Mouse (Mus musculus) kidney, embryonic 16.5 days (tissue): ENCODE results near the gene Eno2. TPM values are rescaled to one million over a fixed set of nuclear protein-coding genes. Genes with fewer than 3 reads are reported as not detected.

Experiments
- ATAC-seq: fragments of 200-750 bp; cut with Nextera tagmentation; 2 replicates; pipeline ENCODE4 v1.8.0; 2017; ENCODE audit warnings: moderate TSS enrichment; ENCODE audit not compliant: low FRiP score, low TSS enrichment
- H3K27ac ChIP-seq: fragments of 300-500 bp; sonication (generic); 2 replicates; pipeline ENCODE4 v1.5.1; 2014; ENCODE audit warnings: low read length
- H3K27me3 ChIP-seq: fragments of 300-500 bp; sonication (generic); 2 replicates; pipeline ENCODE4 v1.6.1; 2014; ENCODE audit warnings: low read length, control low read depth, mixed read lengths; ENCODE audit not compliant: insufficient read depth
- H3K36me3 ChIP-seq: fragments of 300-500 bp; sonication (generic); 2 replicates; pipeline ENCODE4 v1.6.1; 2014; ENCODE audit warnings: low read length, control low read depth, mixed read lengths; ENCODE audit not compliant: insufficient read depth
- H3K4me1 ChIP-seq: fragments of 300-500 bp; sonication (generic); 2 replicates; pipeline ENCODE4 v1.6.1; 2014; ENCODE audit warnings: low read length, control low read depth, mixed read lengths; ENCODE audit not compliant: insufficient read depth
- H3K4me2 ChIP-seq: fragments of 300-500 bp; sonication (generic); replicated peaks from 2 replicates; pipeline ENCODE4 v1.6.1; 2014; ENCODE audit warnings: low read depth, low read length
- H3K4me3 ChIP-seq: fragments of 300-500 bp; sonication (generic); 2 replicates; pipeline ENCODE4 v1.5.1; 2014; ENCODE audit warnings: mild to moderate bottlenecking, low read length
- H3K9ac ChIP-seq: fragments of 300-500 bp; sonication (generic); replicated peaks from 2 replicates; pipeline ENCODE4 v1.6.1; 2014; ENCODE audit warnings: low read length
- H3K9me3 ChIP-seq: fragments of 300-500 bp; sonication (generic); 2 replicates; pipeline ENCODE4 v1.6.1; 2016; ENCODE audit warnings: low read length, control low read depth
- WGBS: fragments of 180-500 bp; shearing (Covaris S2); extraction: QIAGEN DNeasy Blood & Tissue Kit; methylation state at CpG from one replicate; pipeline ENCODE4 v1.1.7; 2014; 5-methylcytosine and 5-hydroxymethylcytosine counted together
- polyA plus RNA-seq: library from polyadenylated mRNA; unstranded; fragments of >200 nt; fragmentation: Nextera tagmentation; extraction: Ambion mirVana; gene quantifications from 2 replicates; pipeline ENCODE4 v1.2.1, GENCODE M21; 2015

The Eno2 gene
- polyA plus RNA-seq, 1 experiment from 2014 or later, result 10.9 TPM

GRCm38 (mm10) chr6:124770511-124770910 is 1.0 kb upstream of the Eno2 start:
- Histone ChIP-seq H3K36me3 (no peaks in the 10 kb centered on the region), H3K4me1 (peaks cover 33% of the 10 kb centered on the region), H3K9me3 (no peaks in the 10 kb centered on the region), H3K4me3 (no peak overlapping the region), H3K4me2 (no peak overlapping the region), H3K27me3 (no peaks in the 10 kb centered on the region), H3K9ac (no peak overlapping the region), H3K27ac (no peak overlapping the region)
- no peak for ATAC-seq
- 80% methylated on average over 15 of the region's 15 CpGs for WGBS

- H3K4me2 ChIP-seq, result peak overlapping the region; percentile 94
- no peak for ATAC-seq
- no peaks in the 10 kb centered on the region for H3K27me3 ChIP-seq
- 36% methylated on average over 7 of the region's 7 CpGs for WGBS
- H3K36me3 ChIP-seq, result no peaks in the 10 kb centered on the region
- H3K4me3 ChIP-seq, result peak overlapping the region; percentile 65; the same call in 1 of the 2 replicates
- H3K9me3 ChIP-seq, result no peaks in the 10 kb centered on the region
- peak overlapping the region; percentile 69 for H3K9ac ChIP-seq
- no peak overlapping the region for H3K27ac ChIP-seq
- H3K4me1 ChIP-seq, result peaks cover 33% of the 10 kb centered on the region
These were observed 540 bp upstream of the Eno2 start for GRCm38 (mm10) chr6:124770013-124770412.

- Histone ChIP-seq H3K4me2 (peak overlapping the region; percentile 94), H3K27me3 (no peaks in the 10 kb centered on the region), H3K4me1 (peaks cover 33% of the 10 kb centered on the region), H3K36me3 (no peaks in the 10 kb centered on the region), H3K9ac (peak overlapping the region; percentile 69), H3K27ac (peak overlapping the region; percentile 43; the same call in 1 of the 2 replicates), H3K4me3 (peak overlapping the region; percentile 65), H3K9me3 (no peaks in the 10 kb centered on the region)
- ATAC-seq, result 0 out of 2 replicates have a peak, but pooled peaks have one; percentile 10
- WGBS, result 7% methylated on average over 9 of the region's 9 CpGs
These were observed 799 bp downstream of the Eno2 start for GRCm38 (mm10) chr6:124768704-124769044.

- 25% methylated on average over 19 of the region's 19 CpGs for WGBS
- Histone ChIP-seq H3K36me3 (no peaks in the 10 kb centered on the region), H3K27ac (peak overlapping the region; percentile 69), H3K4me1 (peaks cover 33% of the 10 kb centered on the region), H3K9ac (peak overlapping the region; percentile 69), H3K27me3 (no peaks in the 10 kb centered on the region), H3K4me2 (peak overlapping the region; percentile 94), H3K9me3 (no peaks in the 10 kb centered on the region), H3K4me3 (peak overlapping the region; percentile 65)
- ATAC-seq, result peak; percentile 31; the same call in 1 of the 2 replicates
These were observed 1.4 kb downstream of the Eno2 start for GRCm38 (mm10) chr6:124767920-124768703.

GRCm38 (mm10) chr6:124767536-124767919 is 1.9 kb downstream of the Eno2 start:
- ATAC-seq, result no peak
- Histone ChIP-seq H3K4me1 (peaks cover 33% of the 10 kb centered on the region), H3K9ac (peak overlapping the region; percentile 56; the same call in 1 of the 2 replicates), H3K9me3 (no peaks in the 10 kb centered on the region), H3K27me3 (no peaks in the 10 kb centered on the region), H3K27ac (peak overlapping the region; percentile 69), H3K4me2 (peak overlapping the region; percentile 94), H3K4me3 (peak overlapping the region; percentile 22), H3K36me3 (no peaks in the 10 kb centered on the region)
- 31% methylated on average over 4 of the region's 4 CpGs for WGBS

GRCm38 (mm10) chr6:124765951-124766350 is 3.5 kb downstream of the Eno2 start:
- WGBS, result 83% methylated on average over 7 of the region's 7 CpGs
- H3K4me3 ChIP-seq, result no peak overlapping the region
- no peaks in the 10 kb centered on the region for H3K9me3 ChIP-seq
- H3K27ac ChIP-seq, result no peak overlapping the region
- peaks cover 33% of the 10 kb centered on the region for H3K4me1 ChIP-seq
- no peak for ATAC-seq
- no peak overlapping the region for H3K4me2 ChIP-seq
- no peak overlapping the region for H3K9ac ChIP-seq
- H3K27me3 ChIP-seq, result no peaks in the 10 kb centered on the region
- H3K36me3 ChIP-seq, result no peaks in the 10 kb centered on the region

- Histone ChIP-seq H3K36me3 (no peaks in the 10 kb centered on the region), H3K27ac (peak overlapping the region; percentile 98), H3K4me1 (peaks cover 36% of the 10 kb centered on the region), H3K9ac (peak overlapping the region; percentile 36), H3K4me3 (no peak overlapping the region), H3K9me3 (no peaks in the 10 kb centered on the region), H3K4me2 (peak overlapping the region; percentile 68), H3K27me3 (no peaks in the 10 kb centered on the region)
- 0 out of 2 replicates have a peak, but pooled peaks have one; percentile 8 for ATAC-seq
- 2% methylated on average over 5 of the region's 5 CpGs for WGBS
These were observed 10.2 kb downstream of the Eno2 start for GRCm38 (mm10) chr6:124759259-124759658.

- Histone ChIP-seq H3K9me3 (no peaks in the 10 kb centered on the region), H3K4me1 (peaks cover 40% of the 10 kb centered on the region), H3K9ac (peak overlapping the region; percentile 36), H3K27ac (peak overlapping the region; percentile 98), H3K4me3 (peak overlapping the region; percentile 77; the same call in 1 of the 2 replicates), H3K27me3 (no peaks in the 10 kb centered on the region), H3K4me2 (peak overlapping the region; percentile 68), H3K36me3 (no peaks in the 10 kb centered on the region)
- ATAC-seq, result no peak
- 52% methylated on average over 2 of the region's 2 CpGs for WGBS
These were observed 10.6 kb downstream of the Eno2 start for GRCm38 (mm10) chr6:124758849-124759232.

GRCm38 (mm10) chr6:124757909-124758848 is 11.3 kb downstream of the Eno2 start:
- Histone ChIP-seq H3K4me2 (peak overlapping the region; percentile 68), H3K36me3 (no peaks in the 10 kb centered on the region), H3K4me3 (peak overlapping the region; percentile 77), H3K9me3 (no peaks in the 10 kb centered on the region), H3K27me3 (no peaks in the 10 kb centered on the region), H3K27ac (peak overlapping the region; percentile 98), H3K9ac (peak overlapping the region; percentile 97), H3K4me1 (peaks cover 43% of the 10 kb centered on the region)
- ATAC-seq, result peak; percentile 7
- WGBS, result 37% methylated on average over 5 of the region's 5 CpGs
